Mouse (Mus musculus) myocyte (in vitro differentiated cells): ENCODE measurements around the gene Gstm7. TPM values are rescaled to one million over a fixed set of nuclear protein-coding genes. Genes with fewer than 3 reads are reported as not detected.
A peak's percentile ranks its signal among the peaks of the same experiment; 100 is the strongest.

Experiments used
- H3K27me3 ChIP-seq: one replicate; pipeline ENCODE4 v1.6.1; 2011; ENCODE audit not compliant: control insufficient read depth, insufficient read depth, insufficient read length
- H3K36me3 ChIP-seq: one replicate; pipeline ENCODE4 v1.6.1; 2011; ENCODE audit not compliant: control insufficient read depth, insufficient read depth
- H3K4me2 ChIP-seq: one replicate; pipeline ENCODE4 v1.6.1; 2011; ENCODE audit warnings: low read depth, control low read depth
- H3K4me3 ChIP-seq: one replicate; pipeline ENCODE4 v1.5.1; 2011; ENCODE audit warnings: mild to moderate bottlenecking, control low read depth, moderate library complexity
- H3K79me2 ChIP-seq: one replicate; pipeline ENCODE4 v1.6.1; 2011; ENCODE audit not compliant: control insufficient read depth, insufficient read depth
- H3ac ChIP-seq: one replicate; pipeline ENCODE4 v1.6.1; 2011; ENCODE audit not compliant: control insufficient read depth, insufficient read length
- CEBPB ChIP-seq: IDR thresholded peaks from 2 replicates; pipeline ENCODE4 v1.6.1; 2011; ENCODE audit warnings: mild to moderate bottlenecking, moderate library complexity; ENCODE audit not compliant: poor library complexity, insufficient read depth, severe bottlenecking
- E2F4 ChIP-seq: IDR thresholded peaks from one replicate; pipeline ENCODE4 v1.6.1; 2011; ENCODE audit warnings: mild to moderate bottlenecking, control low read depth, moderate library complexity; ENCODE audit not compliant: insufficient read depth
- MAX ChIP-seq: IDR thresholded peaks from one replicate; pipeline ENCODE4 v1.6.1; 2011; ENCODE audit warnings: low read depth, mild to moderate bottlenecking, control low read depth
- MYOD1 ChIP-seq, 3 experiments: IDR thresholded peaks; one replicate each; pipeline ENCODE4 v1.6.1; 2011; ENCODE audit warnings: control low read depth in 2 of 3, low read depth in 2 of 3, mild to moderate bottlenecking in 2 of 3, moderate library complexity in 1 of 3; ENCODE audit not compliant: insufficient read length in 2 of 3, control insufficient read depth in 1 of 3
- MYOG ChIP-seq, 3 experiments: IDR thresholded peaks; one replicate each; pipeline ENCODE4 v1.6.1; 2011; ENCODE audit warnings: control low read depth in 2 of 3, low read depth in 2 of 3, mild to moderate bottlenecking in 2 of 3; ENCODE audit not compliant: insufficient read length in 2 of 3, control insufficient read depth in 1 of 3, insufficient read depth in 1 of 3
- POLR2A ChIP-seq: IDR thresholded peaks from one replicate; pipeline ENCODE4 v1.6.1; 2011; ENCODE audit warnings: low read depth, mild to moderate bottlenecking, control low read depth, moderate library complexity; ENCODE audit not compliant: insufficient read length
- POLR2AphosphoS2 ChIP-seq: IDR thresholded peaks from one replicate; pipeline ENCODE4 v1.6.1; 2011; ENCODE audit warnings: low read depth, control low read depth; ENCODE audit not compliant: insufficient read length
- REST ChIP-seq: IDR thresholded peaks from one replicate; pipeline ENCODE4 v1.6.1; 2011; ENCODE audit warnings: mild to moderate bottlenecking, control low read depth, moderate library complexity; ENCODE audit not compliant: insufficient read depth, insufficient read length
- SRF ChIP-seq: IDR thresholded peaks from one replicate; pipeline ENCODE4 v1.6.1; 2011; ENCODE audit warnings: low read depth; ENCODE audit not compliant: control insufficient read depth, insufficient read length
- TCF12 ChIP-seq: IDR thresholded peaks from one replicate; pipeline ENCODE4 v1.6.1; 2011; ENCODE audit warnings: mild to moderate bottlenecking, control low read depth; ENCODE audit not compliant: poor library complexity, insufficient read depth, severe bottlenecking
- TCF3 ChIP-seq: IDR thresholded peaks from one replicate; pipeline ENCODE4 v1.6.1; 2011; ENCODE audit warnings: low read depth, control low read depth; ENCODE audit not compliant: insufficient read length
- USF1 ChIP-seq: IDR thresholded peaks from one replicate; pipeline ENCODE4 v1.6.1; 2011; ENCODE audit warnings: low read depth, mild to moderate bottlenecking, control low read depth, moderate library complexity
- polyA plus RNA-seq: library from polyadenylated mRNA; unstranded; fragments of >200 nt; fragmentation: generic; extraction: Trizol; gene quantifications from one replicate; pipeline ENCODE4 v1.2.1, GENCODE M21; 2012; ENCODE audit warnings: missing spikeins

The Gstm7 gene
- polyA plus RNA-seq, 1 experiment: 0.50 TPM

DNA sequence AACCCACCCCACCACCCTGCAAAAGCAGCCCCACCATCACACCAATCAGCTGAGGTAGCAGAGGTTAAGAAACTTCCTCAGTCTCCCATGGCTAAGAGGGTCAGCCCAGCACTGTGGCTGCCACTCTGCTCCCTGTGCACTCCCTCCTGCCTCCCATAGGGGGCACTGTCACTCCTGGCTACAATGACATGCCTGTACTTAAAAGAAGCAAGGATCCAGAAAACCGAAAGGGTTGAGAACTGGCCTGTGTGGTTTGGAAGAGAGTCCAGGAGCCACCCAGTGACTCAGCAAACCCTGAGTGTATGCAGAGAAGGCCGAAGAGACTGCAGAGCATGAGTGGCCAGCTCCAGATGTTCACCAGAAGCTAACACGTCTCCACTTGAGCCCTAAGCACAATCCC is 7.8 kb upstream of the Gstm7 start:
- no peak overlapping the region for H3K4me3 ChIP-seq
- peaks cover 5% of the 10 kb centered on the region for H3K27me3 ChIP-seq
- TF ChIP-seq USF1 (no peak), POLR2AphosphoS2 (no peak), SRF (no peak), MYOD1 (IDR thresholded peaks at IDR 0.05; ENCODE audit: control insufficient read depth in 1 of 3, insufficient read length in 2 of 3, low read depth in 2 of 3) (no peak), CEBPB (no peak), MYOG (IDR thresholded peaks at IDR 0.05; ENCODE audit: control insufficient read depth in 1 of 3, insufficient read depth in 1 of 3, insufficient read length in 2 of 3, low read depth in 2 of 3) (no peak), POLR2A (no peak), MAX (no peak), REST (no peak), TCF3 (no peak), TCF12 (no peak), E2F4 (no peak)
- no peaks in the 10 kb centered on the region for H3K79me2 ChIP-seq
- no peak overlapping the region for H3ac ChIP-seq
- H3K36me3 ChIP-seq: no peaks in the 10 kb centered on the region
- H3K4me2 ChIP-seq: peak overlapping the region; percentile 36

DNA sequence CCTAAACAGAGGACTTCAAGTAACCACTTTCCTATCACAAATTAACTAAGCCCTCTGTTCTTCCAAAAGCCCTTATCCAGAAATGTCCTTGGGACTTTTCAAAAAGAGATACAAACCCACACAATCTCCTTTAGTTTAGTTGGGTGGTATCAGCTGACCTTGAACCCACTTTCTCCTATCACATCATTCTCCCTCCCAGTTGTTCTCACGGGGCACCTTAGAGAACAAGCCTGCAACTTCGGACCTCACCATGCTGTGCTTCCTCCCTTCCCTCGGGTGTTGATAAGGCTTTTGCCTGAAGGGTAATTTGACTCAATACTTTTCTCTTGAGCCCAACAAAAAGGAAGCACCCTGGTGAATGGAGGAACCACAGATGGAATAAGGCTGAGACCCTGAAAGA is 4.3 kb upstream of the Gstm7 start:
- no peaks in the 10 kb centered on the region for H3K79me2 ChIP-seq
- no peak overlapping the region for H3K4me3 ChIP-seq
- H3ac ChIP-seq: no peak overlapping the region
- H3K36me3 ChIP-seq: no peaks in the 10 kb centered on the region
- no peak for TF ChIP-seq E2F4
- no peak for TF ChIP-seq MYOG (IDR thresholded peaks at IDR 0.05; ENCODE audit: control insufficient read depth in 1 of 3, insufficient read depth in 1 of 3, insufficient read length in 2 of 3, low read depth in 2 of 3)
- no peak for TF ChIP-seq SRF
- TF ChIP-seq MYOD1 (IDR thresholded peaks at IDR 0.05; ENCODE audit: control insufficient read depth in 1 of 3, insufficient read length in 2 of 3, low read depth in 2 of 3): no peak
- TF ChIP-seq REST: no peak
- TF ChIP-seq USF1: no peak
- no peak for TF ChIP-seq POLR2A
- no peak for TF ChIP-seq MAX
- TF ChIP-seq POLR2AphosphoS2: no peak
- TF ChIP-seq TCF3: no peak
- no peak for TF ChIP-seq TCF12
- no peak for TF ChIP-seq CEBPB
- H3K4me2 ChIP-seq: no peak overlapping the region
- H3K27me3 ChIP-seq: peaks cover 5% of the 10 kb centered on the region

DNA sequence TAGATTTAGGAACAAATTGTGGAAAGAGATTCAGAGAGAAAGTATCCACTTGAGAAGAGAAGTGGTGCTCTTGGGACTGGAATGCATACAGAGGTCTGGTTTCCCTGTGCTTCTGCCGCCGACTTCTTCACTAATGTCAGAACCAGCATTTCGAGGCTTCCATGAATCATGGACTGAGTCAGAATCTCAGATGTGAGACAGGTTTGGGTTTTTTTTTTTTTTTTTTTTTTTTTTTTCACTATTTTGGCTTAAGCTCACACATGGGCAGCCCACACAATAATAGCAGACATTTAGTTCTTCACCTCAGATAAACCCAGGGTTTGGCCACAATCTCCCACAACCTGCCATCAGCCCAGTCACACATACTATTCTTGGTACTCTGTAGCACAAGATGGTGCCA is 3.7 kb upstream of the Gstm7 start:
- TF ChIP-seq POLR2A (no peak), TCF3 (no peak), E2F4 (no peak), TCF12 (no peak), MYOD1 (IDR thresholded peaks at IDR 0.05; ENCODE audit: control insufficient read depth in 1 of 3, insufficient read length in 2 of 3, low read depth in 2 of 3) (no peak), REST (no peak), CEBPB (no peak), USF1 (no peak), MAX (no peak), POLR2AphosphoS2 (no peak), MYOG (IDR thresholded peaks at IDR 0.05; ENCODE audit: control insufficient read depth in 1 of 3, insufficient read depth in 1 of 3, insufficient read length in 2 of 3, low read depth in 2 of 3) (no peak), SRF (no peak)
- H3K4me2 ChIP-seq: no peak overlapping the region
- H3ac ChIP-seq: no peak overlapping the region
- no peaks in the 10 kb centered on the region for H3K36me3 ChIP-seq
- H3K27me3 ChIP-seq: peaks cover 5% of the 10 kb centered on the region
- no peaks in the 10 kb centered on the region for H3K79me2 ChIP-seq
- no peak overlapping the region for H3K4me3 ChIP-seq

DNA sequence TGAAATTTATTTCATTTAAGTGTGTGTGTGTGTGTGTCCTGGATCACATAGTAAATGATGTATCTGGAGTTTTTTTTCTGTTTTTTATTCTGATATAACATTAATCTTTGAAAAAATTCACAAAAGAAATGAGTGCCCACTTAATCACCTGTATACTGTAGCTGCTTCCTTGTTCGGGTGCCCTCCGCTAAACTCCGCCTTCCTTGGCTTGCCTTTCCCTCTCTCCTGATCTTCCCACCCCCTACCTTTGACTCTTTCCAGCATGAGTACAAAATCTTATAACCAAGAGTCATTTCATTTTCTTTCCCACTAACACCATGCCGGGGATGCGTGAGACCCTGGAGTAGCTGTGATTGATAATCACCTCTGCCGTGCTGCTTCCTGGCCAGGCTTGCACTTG is 511 bp upstream of the Gstm7 start:
- TF ChIP-seq USF1: no peak
- TF ChIP-seq TCF3: no peak
- no peak for TF ChIP-seq CEBPB
- no peak for TF ChIP-seq POLR2A
- no peak for TF ChIP-seq E2F4
- TF ChIP-seq REST: no peak
- no peak for TF ChIP-seq POLR2AphosphoS2
- TF ChIP-seq MYOG (IDR thresholded peaks at IDR 0.05; ENCODE audit: control insufficient read depth in 1 of 3, insufficient read depth in 1 of 3, insufficient read length in 2 of 3, low read depth in 2 of 3): no peak
- no peak for TF ChIP-seq TCF12
- no peak for TF ChIP-seq MAX
- TF ChIP-seq SRF: no peak
- TF ChIP-seq MYOD1 (IDR thresholded peaks at IDR 0.05; ENCODE audit: control insufficient read depth in 1 of 3, insufficient read length in 2 of 3, low read depth in 2 of 3): no peak
- H3K4me3 ChIP-seq: no peak overlapping the region

More for the DNA sequence above, 511 bp upstream of the Gstm7 start:
- no peaks in the 10 kb centered on the region for H3K36me3 ChIP-seq
- peak overlapping the region; percentile 71 for H3K4me2 ChIP-seq
- no peaks in the 10 kb centered on the region for H3K79me2 ChIP-seq
- H3K27me3 ChIP-seq: peaks cover 5% of the 10 kb centered on the region
- no peak overlapping the region for H3ac ChIP-seq
